Mouse (Mus musculus): ENCODE data around the gene Tnni1. TPM values are rescaled to one million over a fixed set of nuclear protein-coding genes. Genes with fewer than 3 reads are reported as not detected.

Gene Tnni1
- polyA plus RNA-seq, 1 experiment from 2014 or later: 66.8 TPM

DNA sequence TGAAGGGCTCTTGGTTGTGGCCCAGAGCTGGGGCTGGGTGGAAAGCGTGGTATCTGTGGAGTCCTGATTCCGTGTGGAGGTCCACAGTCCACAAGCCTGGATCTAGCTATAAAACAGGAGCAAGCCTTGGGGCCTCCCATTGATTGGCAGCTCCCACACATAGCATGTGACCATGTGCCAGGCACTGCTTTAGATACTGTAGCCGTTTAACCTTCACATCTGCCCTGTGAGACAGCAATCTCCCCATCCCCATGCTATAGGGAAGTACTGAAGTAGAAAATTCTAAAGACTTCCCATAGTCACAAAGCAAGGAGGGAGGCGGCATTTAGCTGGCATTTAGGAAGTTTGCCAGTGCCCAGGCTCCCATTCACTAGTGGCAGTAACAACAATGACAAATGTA, 33.8 kb downstream of the Tnni1 start:
- Histone ChIP-seq H3K9ac (no peak overlapping the region; the same call in 1 of the 2 replicates), H3K36me3 (no peaks in the 10 kb centered on the region), H3K4me3 (no peak overlapping the region), H3K4me2 (replicated peaks) (no peak overlapping the region), H3K9me3 (no peaks in the 10 kb centered on the region), H3K4me1 (no peaks in the 10 kb centered on the region), H3K27me3 (peaks cover 21% of the 10 kb centered on the region), H3K27ac (no peak overlapping the region)
- ATAC-seq (ENCODE audit: insufficient number of reproducible peaks, insufficient read depth, low FRiP score, low TSS enrichment): no peak
- 75% methylated on average over 4 of the region's 4 CpGs for WGBS

DNA sequence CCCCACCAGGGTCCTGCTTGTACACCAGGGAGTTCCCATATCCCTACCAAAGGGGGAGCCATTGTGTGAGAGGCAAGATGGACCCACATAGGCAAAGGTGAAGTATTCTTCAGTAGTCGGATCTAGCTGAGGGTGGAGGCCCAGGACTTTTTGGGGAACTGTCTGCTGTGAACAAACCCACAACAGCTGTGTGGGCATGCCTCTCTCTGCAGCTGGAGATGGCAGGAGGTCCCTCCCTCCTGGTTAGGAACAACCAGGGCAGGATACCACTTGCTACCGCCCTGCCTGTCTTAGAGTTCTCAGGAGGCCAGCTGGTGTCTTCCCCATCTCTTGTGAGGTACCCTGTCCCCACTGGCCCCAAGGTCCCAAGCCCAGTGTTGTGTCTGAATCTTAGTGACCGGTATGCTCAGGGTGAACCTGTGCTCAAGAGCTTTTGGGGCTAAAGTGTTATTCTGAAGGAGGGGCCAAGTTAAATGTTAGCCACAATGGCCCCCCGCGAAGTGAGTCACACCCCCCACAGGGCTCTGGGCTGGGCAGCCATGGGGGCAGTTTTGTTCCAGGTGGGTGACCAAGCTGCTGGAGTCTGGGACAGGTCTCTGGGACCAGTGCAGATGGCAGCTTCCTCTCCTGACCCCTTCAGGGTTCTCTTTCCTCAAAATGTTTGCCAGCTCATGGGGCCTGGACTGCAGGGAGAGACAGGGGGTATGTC, 34.6 kb downstream of the Tnni1 start:
- WGBS: 83% methylated on average over 5 of the region's 5 CpGs
- no peak overlapping the region for H3K27ac ChIP-seq
- ATAC-seq (ENCODE audit: insufficient number of reproducible peaks, insufficient read depth, low FRiP score, low TSS enrichment): no peak
- H3K36me3 ChIP-seq: no peaks in the 10 kb centered on the region
- H3K9ac ChIP-seq: no peak overlapping the region
- H3K4me1 ChIP-seq: peaks cover 3% of the 10 kb centered on the region; the same call in 1 of the 2 replicates
- no peak overlapping the region for H3K4me2 ChIP-seq (replicated peaks)
- H3K27me3 ChIP-seq: peaks cover 29% of the 10 kb centered on the region
- H3K4me3 ChIP-seq: no peak overlapping the region
- no peaks in the 10 kb centered on the region for H3K9me3 ChIP-seq

DNA sequence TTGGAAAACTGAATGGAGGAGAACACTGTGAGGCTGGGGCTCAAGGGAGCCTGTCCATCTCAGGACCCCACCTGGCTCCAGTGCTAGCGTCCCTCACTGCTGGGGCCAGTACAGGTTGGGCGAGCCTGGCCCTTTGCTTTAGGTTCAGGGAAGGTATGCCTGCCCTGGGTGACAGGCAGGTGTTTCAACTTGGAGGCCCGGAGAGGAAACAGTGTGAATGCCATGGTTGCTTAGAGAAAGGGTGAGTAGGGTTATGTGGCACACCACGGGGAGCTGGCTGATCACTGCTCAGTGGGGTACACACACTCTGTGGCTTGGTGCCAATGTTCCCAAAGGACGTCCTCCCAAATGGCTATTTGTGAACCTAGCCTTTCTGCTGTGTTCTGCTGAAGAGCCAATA, 35.3 kb downstream of the Tnni1 start:
- WGBS: 75% methylated on average over 5 of the region's 5 CpGs
- no peaks in the 10 kb centered on the region for H3K36me3 ChIP-seq
- no peak overlapping the region for H3K4me2 ChIP-seq (replicated peaks)
- ATAC-seq (ENCODE audit: insufficient number of reproducible peaks, insufficient read depth, low FRiP score, low TSS enrichment): no peak
- H3K27ac ChIP-seq: no peak overlapping the region
- H3K27me3 ChIP-seq: peaks cover 36% of the 10 kb centered on the region
- peaks cover 4% of the 10 kb centered on the region; the same call in 1 of the 2 replicates for H3K4me1 ChIP-seq
- H3K4me3 ChIP-seq: no peak overlapping the region
- H3K9me3 ChIP-seq: no peaks in the 10 kb centered on the region
- H3K9ac ChIP-seq: no peak overlapping the region

DNA sequence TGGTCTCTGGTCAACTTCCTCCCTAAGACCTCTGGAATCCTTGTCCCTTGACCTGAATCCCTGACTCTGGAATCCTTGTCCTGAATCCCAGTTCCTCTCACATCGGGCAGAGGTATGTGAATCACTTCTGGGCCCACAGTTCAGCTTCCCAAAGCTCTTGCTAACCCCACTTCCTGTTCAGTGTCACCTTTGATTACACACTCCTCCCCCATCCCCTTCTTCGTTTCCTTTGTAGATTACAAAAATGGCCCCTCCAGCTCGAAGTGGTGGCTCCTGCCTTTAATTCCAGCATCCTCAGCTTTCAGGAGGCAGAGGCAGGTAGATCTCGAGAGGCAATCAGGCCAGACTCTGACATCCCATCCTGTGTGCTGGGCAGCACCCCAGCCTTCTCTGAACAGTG, 38.4 kb downstream of the Tnni1 start:
- Histone ChIP-seq H3K27me3 (peaks cover 51% of the 10 kb centered on the region), H3K4me3 (no peak overlapping the region), H3K4me1 (peaks cover 4% of the 10 kb centered on the region; the same call in 1 of the 2 replicates), H3K9me3 (no peaks in the 10 kb centered on the region), H3K36me3 (no peaks in the 10 kb centered on the region), H3K4me2 (replicated peaks) (no peak overlapping the region), H3K9ac (no peak overlapping the region), H3K27ac (no peak overlapping the region)
- no peak for ATAC-seq (ENCODE audit: insufficient number of reproducible peaks, insufficient read depth, low FRiP score, low TSS enrichment)
- WGBS: 50% methylated on average over 4 of the region's 4 CpGs

DNA sequence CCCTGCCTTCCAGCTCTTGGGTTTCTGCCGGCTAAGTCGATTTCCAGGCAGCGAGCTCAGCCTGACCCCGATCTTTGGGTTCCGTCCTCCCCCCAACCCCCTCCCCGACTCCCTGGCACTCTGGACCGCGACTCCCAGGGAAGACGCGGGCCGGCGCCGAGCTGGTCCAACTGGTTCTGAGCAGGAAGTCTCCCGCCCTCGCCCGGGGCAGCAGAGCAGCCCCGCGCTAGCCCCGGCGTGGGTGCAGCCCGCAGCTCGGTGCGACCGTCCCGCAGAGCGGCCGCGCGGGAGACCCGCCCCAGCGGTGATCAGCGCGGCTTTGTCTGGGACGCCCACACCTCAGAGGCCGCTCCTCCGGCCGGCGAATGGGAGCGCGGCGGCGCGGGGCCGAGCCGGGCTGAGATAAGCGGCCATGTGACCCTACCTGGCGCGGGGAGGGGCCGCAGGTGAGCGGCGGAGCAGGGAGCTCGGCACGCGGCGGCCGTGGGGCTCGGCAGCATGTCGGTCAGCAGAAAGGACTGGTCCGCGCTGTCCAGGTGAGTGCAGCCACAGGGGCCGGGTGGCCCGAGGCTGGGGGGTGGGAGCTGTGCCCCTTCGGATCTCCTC, 39.4 kb downstream of the Tnni1 start, which contains the start of gene Lad1:
TSS of gene Lad1 (plus strand) at position 118 of the 606 bp plus-strand sequence.
- Histone ChIP-seq H3K4me3 (peak within 1 kb of the TSS; percentile 53), H3K36me3 (no peaks in the 10 kb centered on the region), H3K9me3 (no peaks in the 10 kb centered on the region), H3K4me1 (peaks cover 4% of the 10 kb centered on the region; the same call in 1 of the 2 replicates), H3K27me3 (peaks cover 51% of the 10 kb centered on the region), H3K9ac (peak within 1 kb of the TSS; percentile 55), H3K27ac (no peak within 1 kb of the TSS), H3K4me2 (replicated peaks) (peak within 1 kb of the TSS; percentile 97)
- ATAC-seq (ENCODE audit: insufficient number of reproducible peaks, insufficient read depth, low FRiP score, low TSS enrichment): peak; percentile 17; the same call in 1 of the 2 replicates
- 1% methylated on average over 63 of the region's 63 CpGs for WGBS

DNA sequence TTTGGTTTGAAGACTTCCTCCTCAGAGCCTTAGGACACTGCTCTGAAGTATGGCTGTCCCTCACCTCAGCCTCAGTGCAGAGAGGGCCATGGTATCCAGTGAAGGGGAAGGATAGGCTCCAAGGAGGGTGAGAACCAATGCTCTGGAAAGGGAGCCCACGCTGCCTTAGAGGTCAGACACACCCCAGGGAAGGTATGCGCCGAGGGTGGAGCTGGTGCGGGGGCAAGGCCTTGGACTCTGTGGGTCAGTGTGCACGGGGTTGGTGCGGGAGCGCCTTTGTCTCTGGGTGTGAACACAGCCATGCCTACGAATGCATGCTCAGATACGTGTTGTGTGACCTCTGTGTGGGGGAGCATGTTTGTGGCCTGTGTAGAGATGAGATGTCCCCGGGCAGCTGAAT, 40.8 kb downstream of the Tnni1 start:
- no peak overlapping the region for H3K9ac ChIP-seq
- 80% methylated on average over 10 of the region's 10 CpGs for WGBS
- no peaks in the 10 kb centered on the region for H3K9me3 ChIP-seq
- no peak overlapping the region for H3K27ac ChIP-seq
- peak overlapping the region; percentile 1; the same call in 1 of the 2 replicates for H3K4me3 ChIP-seq
- ATAC-seq (ENCODE audit: insufficient number of reproducible peaks, insufficient read depth, low FRiP score, low TSS enrichment): no peak
- no peaks in the 10 kb centered on the region for H3K36me3 ChIP-seq
- peaks cover 4% of the 10 kb centered on the region; the same call in 1 of the 2 replicates for H3K4me1 ChIP-seq
- H3K4me2 ChIP-seq (replicated peaks): peak overlapping the region; percentile 97; the same call in 1 of the 2 replicates
- peaks cover 51% of the 10 kb centered on the region for H3K27me3 ChIP-seq

DNA sequence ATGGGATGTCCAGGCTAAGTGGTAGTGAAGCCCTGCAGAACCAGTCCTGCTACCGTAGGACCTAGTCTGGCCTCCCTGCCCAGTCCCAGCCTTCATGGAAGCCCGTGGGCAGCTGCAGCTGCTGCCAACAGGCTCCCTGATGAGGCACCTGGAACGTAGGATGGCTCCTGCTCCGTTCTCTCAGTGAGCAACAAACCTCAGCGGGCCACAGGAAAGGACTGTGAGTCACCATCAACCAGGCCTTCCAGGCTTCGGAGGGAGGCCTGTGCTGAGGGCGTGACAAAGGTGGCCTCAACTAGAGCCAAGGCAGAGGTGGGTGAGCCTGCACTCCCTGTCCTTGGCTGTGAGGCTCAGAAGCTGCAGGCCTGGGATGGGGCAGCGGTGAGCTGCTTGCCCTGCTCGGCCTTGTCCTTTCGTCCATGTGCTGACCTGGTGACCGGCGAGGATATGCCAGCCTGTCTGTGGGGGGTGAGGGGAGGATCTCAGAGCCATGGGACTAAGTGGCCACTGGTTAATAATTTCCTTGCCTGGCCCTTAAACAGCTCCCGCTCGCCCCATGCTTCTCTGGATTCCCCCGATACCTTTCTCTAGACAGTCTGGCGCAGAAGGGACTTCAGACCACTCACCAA, 41.6 kb downstream of the Tnni1 start:
- Histone ChIP-seq H3K4me3 (no peak overlapping the region), H3K36me3 (no peaks in the 10 kb centered on the region), H3K4me1 (peaks cover 4% of the 10 kb centered on the region; the same call in 1 of the 2 replicates), H3K27ac (no peak overlapping the region), H3K9me3 (no peaks in the 10 kb centered on the region), H3K9ac (no peak overlapping the region), H3K4me2 (replicated peaks) (no peak overlapping the region), H3K27me3 (peaks cover 51% of the 10 kb centered on the region)
- ATAC-seq (ENCODE audit: insufficient number of reproducible peaks, insufficient read depth, low FRiP score, low TSS enrichment): no peak
- 85% methylated on average over 16 of the region's 16 CpGs for whole genome bisulfite sequencing

DNA sequence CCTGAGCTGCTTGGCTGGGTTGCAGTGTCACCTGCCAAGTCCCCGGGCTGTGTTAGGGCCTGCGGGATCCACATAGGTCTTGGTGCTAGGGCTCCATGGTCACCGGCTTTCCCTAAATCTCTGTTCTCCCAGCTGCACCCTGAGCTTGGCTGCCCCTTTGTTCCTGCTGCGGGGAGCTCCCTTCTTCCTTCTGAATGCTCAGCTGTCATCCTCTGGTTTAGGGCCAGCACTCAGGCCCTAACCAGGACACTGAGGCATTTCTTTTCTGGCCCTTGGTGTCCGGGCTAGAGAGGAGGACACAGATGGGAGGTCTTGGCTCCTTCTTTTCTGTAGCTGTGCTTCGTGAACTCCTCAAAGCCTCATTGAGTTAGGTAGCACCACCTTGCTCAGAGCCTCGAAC, 42.5 kb downstream of the Tnni1 start:
- H3K9ac ChIP-seq: no peak overlapping the region
- H3K9me3 ChIP-seq: no peaks in the 10 kb centered on the region
- H3K4me2 ChIP-seq (replicated peaks): no peak overlapping the region
- no peak overlapping the region for H3K27ac ChIP-seq
- ATAC-seq (ENCODE audit: insufficient number of reproducible peaks, insufficient read depth, low FRiP score, low TSS enrichment): no peak
- no peaks in the 10 kb centered on the region for H3K36me3 ChIP-seq
- 80% methylated on average over 7 of the region's 7 CpGs for WGBS
- peaks cover 43% of the 10 kb centered on the region for H3K27me3 ChIP-seq
- peaks cover 4% of the 10 kb centered on the region; the same call in 1 of the 2 replicates for H3K4me1 ChIP-seq
- H3K4me3 ChIP-seq: no peak overlapping the region

DNA sequence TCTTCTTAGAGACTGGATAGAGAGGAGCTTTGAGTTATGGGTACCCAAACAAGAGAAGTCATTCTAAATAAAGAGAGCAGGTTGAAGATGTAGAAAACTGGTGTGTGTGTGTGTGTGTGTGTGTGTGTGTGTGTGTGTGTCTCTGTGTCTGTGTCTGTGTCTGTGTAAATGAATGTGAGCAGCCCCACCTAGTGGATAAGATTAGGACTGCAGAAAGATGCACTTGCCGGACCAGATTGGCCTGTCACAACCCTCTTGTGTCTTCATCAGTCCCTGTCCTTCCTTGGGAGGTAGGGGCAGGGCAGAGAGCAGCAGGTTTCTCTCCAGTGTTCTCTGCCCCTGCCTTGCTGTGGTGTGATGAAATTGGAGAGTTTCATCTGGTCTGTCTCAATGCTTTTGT, 49.7 kb downstream of the Tnni1 start:
- WGBS: 53% methylated on average over 1 of the region's 1 CpGs
- no peaks in the 10 kb centered on the region for H3K4me1 ChIP-seq
- H3K9ac ChIP-seq: no peak overlapping the region
- H3K9me3 ChIP-seq: no peaks in the 10 kb centered on the region
- ATAC-seq (ENCODE audit: insufficient number of reproducible peaks, insufficient read depth, low FRiP score, low TSS enrichment): no peak
- no peaks in the 10 kb centered on the region for H3K27me3 ChIP-seq
- no peaks in the 10 kb centered on the region for H3K36me3 ChIP-seq
- no peak overlapping the region for H3K4me2 ChIP-seq (replicated peaks)
- no peak overlapping the region for H3K27ac ChIP-seq
- H3K4me3 ChIP-seq: no peak overlapping the region

DNA sequence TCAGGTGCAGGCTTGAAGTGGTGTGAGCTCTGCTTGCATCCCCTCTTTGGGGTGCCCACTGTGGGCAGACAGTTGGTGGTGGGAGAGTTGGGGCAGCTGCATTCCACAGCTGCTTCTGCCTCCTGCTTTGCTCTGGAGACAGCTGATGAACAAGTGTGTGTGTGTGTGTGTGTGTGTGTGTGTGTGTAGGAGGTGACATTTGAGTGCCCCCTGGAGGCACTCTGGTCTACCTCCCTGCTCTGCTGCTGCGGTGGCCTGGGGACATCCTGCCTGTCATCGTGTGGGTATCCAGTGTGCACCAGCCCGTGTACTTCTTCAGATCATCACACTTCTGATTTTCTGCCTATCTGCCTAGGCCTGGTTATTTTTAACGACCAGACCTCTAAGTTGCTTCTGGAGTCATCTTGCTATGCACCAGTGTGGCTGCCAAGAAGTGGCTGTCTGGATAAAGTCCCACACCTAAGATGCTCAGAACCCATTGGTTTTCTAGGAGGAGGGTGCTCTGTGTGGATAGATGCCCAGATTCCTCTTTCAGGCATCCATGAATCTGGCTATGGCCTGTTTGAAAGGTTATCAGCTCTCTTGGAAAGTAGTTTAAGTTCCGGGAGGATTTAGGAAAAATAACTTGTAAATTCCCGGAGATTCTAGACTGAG, 55.1 kb downstream of the Tnni1 start:
- no peak overlapping the region for H3K9ac ChIP-seq
- H3K27ac ChIP-seq: no peak overlapping the region
- peaks cover 5% of the 10 kb centered on the region; the same call in 1 of the 2 replicates for H3K4me1 ChIP-seq
- WGBS: 64% methylated on average over 6 of the region's 6 CpGs
- no peak overlapping the region for H3K4me2 ChIP-seq (replicated peaks)
- H3K27me3 ChIP-seq: no peaks in the 10 kb centered on the region
- H3K9me3 ChIP-seq: no peaks in the 10 kb centered on the region
- no peaks in the 10 kb centered on the region for H3K36me3 ChIP-seq
- H3K4me3 ChIP-seq: no peak overlapping the region
- no peak for ATAC-seq (ENCODE audit: insufficient number of reproducible peaks, insufficient read depth, low FRiP score, low TSS enrichment)

DNA sequence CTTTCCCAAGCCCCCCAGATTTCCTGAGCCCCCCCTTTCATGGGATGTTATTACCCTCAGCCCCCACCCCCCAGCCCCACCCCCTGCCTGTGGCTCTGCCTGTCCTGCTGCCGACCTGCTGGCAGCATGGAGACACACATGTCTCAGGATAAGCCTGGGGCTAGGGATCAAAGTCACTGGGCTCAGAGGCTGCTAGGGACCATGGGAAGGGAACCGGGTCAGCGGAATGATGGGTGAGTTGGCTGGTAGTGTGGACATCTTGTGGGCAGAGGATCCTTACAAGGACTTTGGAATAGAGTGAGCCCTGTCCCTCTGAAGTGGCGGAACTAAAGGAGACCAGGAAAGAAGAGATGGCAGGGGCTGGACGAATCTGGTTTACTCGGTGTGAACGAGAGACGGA, 55.7 kb downstream of the Tnni1 start:
- H3K4me1 ChIP-seq: peaks cover 5% of the 10 kb centered on the region; the same call in 1 of the 2 replicates
- no peak overlapping the region for H3K4me2 ChIP-seq (replicated peaks)
- no peak overlapping the region for H3K27ac ChIP-seq
- H3K27me3 ChIP-seq: no peaks in the 10 kb centered on the region
- H3K36me3 ChIP-seq: no peaks in the 10 kb centered on the region
- no peak for ATAC-seq (ENCODE audit: insufficient number of reproducible peaks, insufficient read depth, low FRiP score, low TSS enrichment)
- WGBS: 76% methylated on average over 8 of the region's 8 CpGs
- no peak overlapping the region for H3K9ac ChIP-seq
- H3K9me3 ChIP-seq: no peaks in the 10 kb centered on the region
- H3K4me3 ChIP-seq: no peak overlapping the region

All from embryonic facial prominence, embryonic 12.5 days (tissue).